Mouse (Mus musculus): ENCODE measurements at regions not wholly inside any gene's neighbourhood (a gene's known extent, or its start where the extent isn't known, plus 50 kb on each side); places are given as distances from the start of the nearest gene placed in this dataset.

- ATAC-seq (ENCODE audit: low FRiP score, low TSS enrichment) (no peak), DNase-seq (no peak)
- H3K9ac ChIP-seq (replicated peaks; ENCODE audit: low read length), result no peak overlapping the region
- H3K36me3 ChIP-seq (ENCODE audit: control insufficient read depth, insufficient read depth, low read length), result no peaks in the 10 kb centered on the region
- no peak overlapping the region for H3K27ac ChIP-seq (replicated peaks; ENCODE audit: low read depth, low read length)
- no peak overlapping the region for H3K4me3 ChIP-seq (replicated peaks; ENCODE audit: low read depth, low read length)
- 91% methylated on average over 2 of the region's 2 CpGs for WGBS
- no peaks in the 10 kb centered on the region for H3K27me3 ChIP-seq (ENCODE audit: control insufficient read depth, insufficient read depth, low read length)
- H3K4me1 ChIP-seq (ENCODE audit: control insufficient read depth, insufficient read depth, low read length), result no peaks in the 10 kb centered on the region
- H3K4me2 ChIP-seq (ENCODE audit: low read length), result no peak overlapping the region
- H3K9me3 ChIP-seq (ENCODE audit: control insufficient read depth, low read length), result no peaks in the 10 kb centered on the region
Observed at GRCm38 (mm10) chr14:62191624-62192023, 100.8 kb upstream of the Rnaseh2b start.

DNA sequence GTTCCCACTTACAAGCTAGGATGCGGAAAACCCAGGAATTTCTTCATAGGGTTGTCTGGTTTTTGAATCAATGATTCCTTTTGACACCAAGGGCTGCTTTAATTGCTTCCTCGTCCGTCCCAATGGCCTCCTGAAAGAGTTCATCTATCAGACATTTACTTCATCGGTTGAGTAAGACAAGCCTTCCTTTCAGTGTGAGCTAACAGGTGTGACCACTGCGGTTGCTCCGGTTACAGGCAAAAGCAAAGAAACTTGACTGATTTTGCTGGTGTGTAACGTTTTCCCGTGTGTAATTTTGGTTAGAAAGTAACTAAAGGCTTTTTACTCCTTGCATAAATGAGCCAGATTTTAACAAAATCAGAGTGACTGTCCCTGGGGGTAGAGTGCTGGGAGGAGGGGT lies 99.6 kb upstream of the Rnaseh2b start:
- H3K36me3 ChIP-seq (ENCODE audit: control insufficient read depth, insufficient read depth, low read length), result no peaks in the 10 kb centered on the region
- H3K9me3 ChIP-seq (ENCODE audit: control insufficient read depth, low read length), result no peaks in the 10 kb centered on the region
- H3K27ac ChIP-seq (replicated peaks; ENCODE audit: low read depth, low read length), result no peak overlapping the region
- no peaks in the 10 kb centered on the region for H3K4me1 ChIP-seq (ENCODE audit: control insufficient read depth, insufficient read depth, low read length)
- H3K27me3 ChIP-seq (ENCODE audit: control insufficient read depth, insufficient read depth, low read length), result no peaks in the 10 kb centered on the region
- no peak overlapping the region for H3K4me3 ChIP-seq (replicated peaks; ENCODE audit: low read depth, low read length)
- WGBS, result 41% methylated on average over 8 of the region's 8 CpGs
- no peak for DNase-seq
- H3K9ac ChIP-seq (replicated peaks; ENCODE audit: low read length), result no peak overlapping the region
- H3K4me2 ChIP-seq (ENCODE audit: low read length), result no peak overlapping the region
- ATAC-seq (ENCODE audit: low FRiP score, low TSS enrichment), result no peak

- no peaks in the 10 kb centered on the region for H3K9me3 ChIP-seq (ENCODE audit: control insufficient read depth, low read length)
- ATAC-seq (ENCODE audit: low FRiP score, low TSS enrichment) (no peak), DNase-seq (no peak)
- H3K27me3 ChIP-seq (ENCODE audit: control insufficient read depth, insufficient read depth, low read length), result no peaks in the 10 kb centered on the region
- no peak overlapping the region for H3K27ac ChIP-seq (replicated peaks; ENCODE audit: low read depth, low read length)
- no peaks in the 10 kb centered on the region for H3K36me3 ChIP-seq (ENCODE audit: control insufficient read depth, insufficient read depth, low read length)
- no peak overlapping the region for H3K4me2 ChIP-seq (ENCODE audit: low read length)
- no peak overlapping the region for H3K9ac ChIP-seq (replicated peaks; ENCODE audit: low read length)
- no peak overlapping the region for H3K4me3 ChIP-seq (replicated peaks; ENCODE audit: low read depth, low read length)
- 44% methylated on average over 4 of the region's 4 CpGs for WGBS
- H3K4me1 ChIP-seq (ENCODE audit: control insufficient read depth, insufficient read depth, low read length), result no peaks in the 10 kb centered on the region
Observed at GRCm38 (mm10) chr14:62193371-62193770, 99.0 kb upstream of the Rnaseh2b start.

GRCm38 (mm10) chr14:62196776-62197175 lies 95.6 kb upstream of the Rnaseh2b start:
- H3K9me3 ChIP-seq (ENCODE audit: control insufficient read depth, low read length), result no peaks in the 10 kb centered on the region
- 65% methylated on average over 4 of the region's 4 CpGs for WGBS
- no peak overlapping the region for H3K4me3 ChIP-seq (replicated peaks; ENCODE audit: low read depth, low read length)

DNA sequence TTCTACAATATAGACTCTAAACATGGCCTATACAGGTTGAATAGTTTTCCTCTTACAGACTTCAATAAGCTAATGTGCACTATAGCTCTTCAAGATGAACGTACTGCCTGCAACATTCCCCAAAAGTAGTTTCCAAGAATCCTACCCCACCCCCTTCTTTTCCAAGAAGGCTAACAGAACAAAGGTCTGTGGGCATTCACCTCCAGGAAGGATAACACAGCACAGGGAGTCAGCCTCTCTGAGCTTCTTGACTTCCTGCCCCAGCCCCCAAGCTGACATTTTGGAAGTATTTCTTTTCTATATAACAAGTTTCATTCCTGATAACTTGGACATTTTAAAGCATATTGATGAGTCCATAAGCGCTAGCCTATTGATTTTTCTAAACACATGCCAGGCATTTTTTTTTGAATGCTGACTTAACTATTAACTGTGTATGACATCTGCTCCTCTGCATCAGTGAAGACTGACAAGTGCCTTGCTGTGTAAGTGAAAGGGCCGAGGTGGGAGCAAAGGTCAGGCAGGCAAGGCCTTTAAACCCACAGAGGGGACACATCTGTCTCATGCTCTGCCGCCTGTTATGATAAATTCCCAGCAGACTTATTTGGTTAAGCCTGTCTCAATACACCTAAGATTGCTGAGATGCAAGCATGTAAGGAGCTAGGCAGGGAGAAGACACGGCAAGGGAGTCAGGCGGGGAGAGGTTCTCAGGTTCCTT lies 93.8 kb upstream of the Rnaseh2b start:
- Histone ChIP-seq H3K9ac (replicated peaks; ENCODE audit: low read length) (no peak overlapping the region), H3K4me2 (ENCODE audit: low read length) (no peak overlapping the region), H3K4me1 (ENCODE audit: control insufficient read depth, insufficient read depth, low read length) (no peaks in the 10 kb centered on the region), H3K27me3 (ENCODE audit: control insufficient read depth, insufficient read depth, low read length) (no peaks in the 10 kb centered on the region), H3K27ac (replicated peaks; ENCODE audit: low read depth, low read length) (no peak overlapping the region), H3K36me3 (ENCODE audit: control insufficient read depth, insufficient read depth, low read length) (no peaks in the 10 kb centered on the region), H3K4me3 (replicated peaks; ENCODE audit: low read depth, low read length) (no peak overlapping the region), H3K9me3 (ENCODE audit: control insufficient read depth, low read length) (no peaks in the 10 kb centered on the region)
- DNase-seq (no peak), ATAC-seq (ENCODE audit: low FRiP score, low TSS enrichment) (no peak)
- 55% methylated on average over 6 of the region's 6 CpGs for WGBS

More at GRCm38 (mm10) chr14:62196776-62197175, 95.6 kb upstream of the Rnaseh2b start:
- ATAC-seq (ENCODE audit: low FRiP score, low TSS enrichment) (no peak), DNase-seq (no peak)
- Histone ChIP-seq H3K4me1 (ENCODE audit: control insufficient read depth, insufficient read depth, low read length) (no peaks in the 10 kb centered on the region), H3K36me3 (ENCODE audit: control insufficient read depth, insufficient read depth, low read length) (no peaks in the 10 kb centered on the region), H3K27ac (replicated peaks; ENCODE audit: low read depth, low read length) (no peak overlapping the region), H3K9ac (replicated peaks; ENCODE audit: low read length) (no peak overlapping the region), H3K27me3 (ENCODE audit: control insufficient read depth, insufficient read depth, low read length) (no peaks in the 10 kb centered on the region), H3K4me2 (ENCODE audit: low read length) (no peak overlapping the region)

DNA sequence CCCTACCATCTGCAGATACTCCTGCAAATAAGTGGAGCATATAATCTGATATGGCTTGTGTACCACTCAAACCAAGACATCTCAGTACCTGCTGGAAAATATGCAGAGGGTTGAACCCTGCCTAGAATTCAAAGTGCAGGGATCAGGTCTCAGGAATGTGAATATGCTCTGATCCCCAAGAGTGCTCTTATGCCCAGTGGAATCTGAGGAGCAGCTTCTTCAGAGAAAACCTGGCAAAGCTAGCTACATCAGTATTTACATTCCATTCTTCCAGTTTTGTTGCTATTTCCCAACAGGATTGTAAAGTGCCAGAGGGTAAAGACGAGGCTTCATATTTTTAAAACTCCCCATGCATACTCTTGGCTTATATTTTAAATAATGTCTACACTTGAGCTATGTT lies 77.3 kb upstream of the Rnaseh2b start:
- Histone ChIP-seq H3K9ac (replicated peaks; ENCODE audit: low read length) (no peak overlapping the region), H3K9me3 (ENCODE audit: control insufficient read depth, low read length) (no peaks in the 10 kb centered on the region), H3K36me3 (ENCODE audit: control insufficient read depth, insufficient read depth, low read length) (no peaks in the 10 kb centered on the region), H3K4me2 (ENCODE audit: low read length) (no peak overlapping the region), H3K4me1 (ENCODE audit: control insufficient read depth, insufficient read depth, low read length) (no peaks in the 10 kb centered on the region), H3K27ac (replicated peaks; ENCODE audit: low read depth, low read length) (no peak overlapping the region), H3K27me3 (ENCODE audit: control insufficient read depth, insufficient read depth, low read length) (no peaks in the 10 kb centered on the region), H3K4me3 (replicated peaks; ENCODE audit: low read depth, low read length) (no peak overlapping the region)
- DNase-seq (no peak), ATAC-seq (ENCODE audit: low FRiP score, low TSS enrichment) (no peak)
- 76% methylated on average over 1 of the region's 1 CpGs for WGBS

DNA sequence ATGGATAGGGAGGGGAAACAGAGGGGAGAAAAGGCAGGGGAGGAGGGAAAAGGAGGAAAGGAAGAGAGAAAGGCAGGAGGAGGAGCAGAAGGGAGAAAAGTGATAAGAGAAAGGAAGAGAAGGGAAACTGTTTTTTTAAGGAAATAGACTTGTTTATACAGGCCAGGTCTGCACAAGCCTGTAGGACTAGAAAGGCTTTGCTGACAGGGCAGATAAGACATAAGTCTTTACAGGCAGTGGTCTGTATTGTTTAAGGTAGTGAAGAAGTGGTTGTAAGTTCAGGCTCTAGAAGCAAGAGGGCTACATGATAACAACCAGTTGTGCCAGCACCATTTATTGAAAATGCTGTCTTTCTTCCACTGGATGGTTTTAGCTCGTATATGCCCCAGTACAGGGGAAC lies 75.4 kb upstream of the Rnaseh2b start:
- DNase-seq, result no peak
- no peak for ATAC-seq (ENCODE audit: low FRiP score, low TSS enrichment)
- Histone ChIP-seq H3K4me1 (ENCODE audit: control insufficient read depth, insufficient read depth, low read length) (no peaks in the 10 kb centered on the region), H3K27me3 (ENCODE audit: control insufficient read depth, insufficient read depth, low read length) (no peaks in the 10 kb centered on the region), H3K4me2 (ENCODE audit: low read length) (no peak overlapping the region), H3K36me3 (ENCODE audit: control insufficient read depth, insufficient read depth, low read length) (no peaks in the 10 kb centered on the region), H3K9ac (replicated peaks; ENCODE audit: low read length) (no peak overlapping the region), H3K4me3 (replicated peaks; ENCODE audit: low read depth, low read length) (no peak overlapping the region), H3K9me3 (ENCODE audit: control insufficient read depth, low read length) (no peaks in the 10 kb centered on the region), H3K27ac (replicated peaks; ENCODE audit: low read depth, low read length) (no peak overlapping the region)
- WGBS, result 86% methylated on average over 1 of the region's 1 CpGs

DNA sequence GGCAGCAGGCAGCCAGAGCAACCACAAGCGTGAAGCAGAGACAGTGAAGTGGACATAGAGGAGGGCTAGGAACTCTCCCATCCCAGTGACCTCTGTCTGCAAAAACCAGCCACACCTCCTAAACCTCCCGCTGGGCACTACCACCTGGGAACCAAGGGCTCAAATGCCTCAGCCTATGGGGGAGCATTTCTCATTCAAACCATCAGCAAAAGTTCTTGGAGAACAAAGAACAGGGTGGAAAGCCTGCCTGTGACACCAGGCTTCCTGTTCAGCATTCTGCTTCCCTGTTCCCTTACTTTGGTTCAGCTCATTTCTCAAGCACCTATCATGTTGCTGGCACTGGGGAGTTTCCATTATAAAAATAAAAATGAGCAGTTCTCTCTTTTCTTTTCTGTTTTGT lies 74.4 kb upstream of the Rnaseh2b start:
- Histone ChIP-seq H3K36me3 (ENCODE audit: control insufficient read depth, insufficient read depth, low read length) (no peaks in the 10 kb centered on the region), H3K27ac (replicated peaks; ENCODE audit: low read depth, low read length) (no peak overlapping the region), H3K4me1 (ENCODE audit: control insufficient read depth, insufficient read depth, low read length) (no peaks in the 10 kb centered on the region), H3K4me3 (replicated peaks; ENCODE audit: low read depth, low read length) (no peak overlapping the region), H3K27me3 (ENCODE audit: control insufficient read depth, insufficient read depth, low read length) (no peaks in the 10 kb centered on the region), H3K4me2 (ENCODE audit: low read length) (no peak overlapping the region), H3K9me3 (ENCODE audit: control insufficient read depth, low read length) (no peaks in the 10 kb centered on the region), H3K9ac (replicated peaks; ENCODE audit: low read length) (no peak overlapping the region)
- 74% methylated on average over 2 of the region's 2 CpGs for WGBS
- ATAC-seq (ENCODE audit: low FRiP score, low TSS enrichment) (no peak), DNase-seq (no peak)

- H3K4me3 ChIP-seq (replicated peaks; ENCODE audit: low read depth, low read length), result no peak overlapping the region
- H3K4me2 ChIP-seq (ENCODE audit: low read length), result no peak overlapping the region
- H3K9ac ChIP-seq (replicated peaks; ENCODE audit: low read length), result no peak overlapping the region
- no peaks in the 10 kb centered on the region for H3K36me3 ChIP-seq (ENCODE audit: control insufficient read depth, insufficient read depth, low read length)
- no peaks in the 10 kb centered on the region for H3K4me1 ChIP-seq (ENCODE audit: control insufficient read depth, insufficient read depth, low read length)
- ATAC-seq (ENCODE audit: low FRiP score, low TSS enrichment) (no peak), DNase-seq (no peak)
- no peaks in the 10 kb centered on the region for H3K27me3 ChIP-seq (ENCODE audit: control insufficient read depth, insufficient read depth, low read length)
- 39% methylated on average over 2 of the region's 2 CpGs for WGBS
- no peak overlapping the region for H3K27ac ChIP-seq (replicated peaks; ENCODE audit: low read depth, low read length)
- no peaks in the 10 kb centered on the region for H3K9me3 ChIP-seq (ENCODE audit: control insufficient read depth, low read length)
Observed at GRCm38 (mm10) chr14:62218716-62219115, 73.7 kb upstream of the Rnaseh2b start.
